Mouse (Mus musculus): Measurements from ENCODE around the gene Gad2. TPM values are rescaled to one million over a fixed set of nuclear protein-coding genes. Genes with fewer than 3 reads are reported as not detected.
A peak's percentile ranks its signal among the peaks of the same experiment; 100 is the strongest.
"Not testable (repeated sequence)": the region's sequence is repeated elsewhere in the genome, so short reads cannot be mapped to it uniquely, and the experiment has no call there.

The Gad2 gene
- total RNA-seq (2021): under 1 TPM; 0.06 to 0.82 TPM
- long read RNA-seq, experiment 1: 0 reads
- long read RNA-seq, experiment 2: 0 reads

DNA sequence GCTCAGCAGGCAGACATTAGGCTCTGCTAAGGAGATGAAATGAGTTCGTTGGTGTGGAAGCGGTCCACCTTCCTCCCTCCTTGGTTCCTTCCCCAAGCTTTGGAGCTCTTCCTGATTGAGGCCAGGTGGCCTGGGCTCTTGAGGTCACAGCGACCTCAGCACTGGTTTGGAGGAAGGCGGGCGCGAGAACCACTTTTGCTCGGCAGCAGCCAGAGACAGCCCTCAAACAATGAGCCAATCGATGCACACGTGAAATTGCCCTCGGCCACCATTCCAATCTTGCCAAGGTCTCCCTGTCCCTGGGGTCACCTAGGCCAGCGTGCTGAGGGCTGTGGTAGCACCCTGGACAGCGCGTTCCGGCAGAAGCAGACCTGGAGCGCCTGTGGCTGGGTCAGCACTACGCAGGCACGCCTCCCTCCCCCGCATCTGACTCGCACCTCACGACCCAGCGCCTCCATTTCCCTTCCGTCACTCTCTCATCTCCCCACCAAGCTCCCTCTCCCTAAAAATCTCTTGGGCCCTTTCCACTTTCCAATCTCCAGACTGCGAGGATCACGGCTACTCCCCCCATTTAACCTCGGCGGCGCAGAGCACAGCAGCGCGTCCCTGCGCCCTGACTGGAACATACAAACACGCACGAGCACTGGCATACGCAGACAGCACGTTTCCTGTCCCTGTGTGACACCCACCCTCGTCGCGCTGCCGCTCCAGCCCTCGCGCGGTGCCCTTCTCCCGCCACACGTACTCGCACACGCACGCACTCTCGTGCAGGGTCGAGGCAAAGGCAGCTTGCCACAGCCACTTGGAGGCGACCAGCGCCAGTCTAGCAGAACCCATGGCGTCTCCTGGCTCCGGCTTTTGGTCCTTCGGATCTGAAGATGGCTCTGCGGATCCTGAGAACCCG, at the start of gene Gad2:
Gad2 (plus strand) TSS at position 378 of the 904 bp plus-strand sequence.
- DNase-seq (ENCODE audit: low spot score in 2 of 2): peak in 1 of 2 experiments; percentile 10

DNA sequence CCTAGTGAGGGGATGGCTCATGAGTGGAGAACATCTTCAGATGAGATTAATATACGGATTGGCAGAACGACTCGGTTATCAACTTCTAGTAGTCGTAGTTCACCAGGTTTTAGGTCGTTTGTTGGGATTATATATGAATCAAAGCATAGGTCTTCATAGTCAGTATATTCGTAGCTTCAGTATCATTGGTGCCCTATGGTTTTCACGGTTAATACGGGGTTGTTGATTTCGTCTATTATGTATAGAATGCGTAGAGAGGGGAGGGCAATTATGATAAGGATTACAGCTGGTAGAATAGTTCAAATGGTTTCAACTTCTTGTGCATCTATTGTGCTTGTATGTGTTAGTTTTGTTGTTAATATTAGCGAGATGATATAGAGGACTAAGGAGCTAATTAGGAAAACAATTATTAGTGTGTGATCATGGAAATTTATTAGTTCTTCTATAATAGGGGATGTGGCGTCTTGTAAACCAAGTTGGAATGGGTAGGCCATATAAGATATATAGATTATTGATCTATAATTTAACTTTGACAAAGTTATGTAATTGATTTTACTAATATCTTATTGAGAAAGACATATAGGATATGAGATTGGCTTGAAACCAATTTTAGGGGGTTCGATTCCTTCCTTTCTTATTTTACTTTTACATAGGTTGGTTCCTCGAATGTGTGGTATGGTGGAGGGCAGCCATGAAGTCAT, 34.4 kb upstream of the Gad2 start:
- DNase-seq (ENCODE audit: low spot score in 2 of 2): not testable (repeated sequence)

DNA sequence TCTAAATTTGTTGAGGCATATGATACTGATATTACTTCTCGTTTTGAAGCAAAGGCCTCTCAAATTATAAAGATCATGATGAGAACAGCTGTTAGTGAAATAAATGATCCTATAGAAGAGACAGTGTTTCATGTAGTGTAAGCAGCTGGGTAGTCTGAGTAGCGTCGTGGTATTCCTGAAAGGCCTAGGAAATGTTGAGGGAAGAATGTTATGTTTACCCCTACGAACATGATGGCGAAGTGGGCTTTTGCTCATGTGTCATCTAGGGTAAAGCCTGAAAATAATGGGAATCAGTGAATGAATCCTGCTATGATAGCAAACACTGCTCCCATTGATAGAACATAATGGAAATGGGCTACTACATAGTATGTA, 33.8 kb upstream of the Gad2 start:
- not testable (repeated sequence) for DNase-seq (ENCODE audit: low spot score in 2 of 2)

DNA sequence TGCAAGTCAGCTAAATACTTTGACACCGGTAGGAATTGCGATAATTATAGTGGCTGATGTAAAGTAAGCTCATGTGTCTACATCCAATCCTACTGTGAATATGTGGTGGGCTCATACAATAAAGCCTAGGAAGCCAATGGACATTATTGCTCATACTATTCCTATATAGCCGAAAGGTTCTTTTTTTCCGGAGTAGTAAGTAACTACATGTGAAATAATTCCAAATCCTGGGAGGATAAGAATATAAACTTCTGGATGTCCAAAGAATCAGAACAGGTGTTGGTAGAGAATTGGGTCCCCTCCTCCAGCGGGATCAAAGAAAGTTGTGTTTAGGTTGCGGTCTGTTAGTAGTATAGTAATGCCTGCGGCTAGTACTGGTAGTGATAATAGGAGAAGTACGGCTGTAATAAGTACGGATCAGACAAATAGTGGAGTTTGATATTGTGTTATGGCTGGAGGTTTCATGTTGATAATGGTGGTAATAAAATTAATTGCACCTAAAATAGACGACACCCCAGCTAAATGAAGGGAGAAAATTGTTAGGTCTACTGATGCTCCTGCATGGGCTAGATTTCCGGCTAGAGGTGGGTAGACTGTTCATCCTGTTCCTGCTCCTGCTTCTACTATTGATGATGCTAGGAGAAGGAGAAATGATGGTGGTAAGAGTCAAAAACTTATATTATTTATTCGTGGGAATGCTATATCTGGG, 33.2 kb upstream of the Gad2 start:
- DNase-seq (ENCODE audit: low spot score in 2 of 2): not testable (repeated sequence)

DNA sequence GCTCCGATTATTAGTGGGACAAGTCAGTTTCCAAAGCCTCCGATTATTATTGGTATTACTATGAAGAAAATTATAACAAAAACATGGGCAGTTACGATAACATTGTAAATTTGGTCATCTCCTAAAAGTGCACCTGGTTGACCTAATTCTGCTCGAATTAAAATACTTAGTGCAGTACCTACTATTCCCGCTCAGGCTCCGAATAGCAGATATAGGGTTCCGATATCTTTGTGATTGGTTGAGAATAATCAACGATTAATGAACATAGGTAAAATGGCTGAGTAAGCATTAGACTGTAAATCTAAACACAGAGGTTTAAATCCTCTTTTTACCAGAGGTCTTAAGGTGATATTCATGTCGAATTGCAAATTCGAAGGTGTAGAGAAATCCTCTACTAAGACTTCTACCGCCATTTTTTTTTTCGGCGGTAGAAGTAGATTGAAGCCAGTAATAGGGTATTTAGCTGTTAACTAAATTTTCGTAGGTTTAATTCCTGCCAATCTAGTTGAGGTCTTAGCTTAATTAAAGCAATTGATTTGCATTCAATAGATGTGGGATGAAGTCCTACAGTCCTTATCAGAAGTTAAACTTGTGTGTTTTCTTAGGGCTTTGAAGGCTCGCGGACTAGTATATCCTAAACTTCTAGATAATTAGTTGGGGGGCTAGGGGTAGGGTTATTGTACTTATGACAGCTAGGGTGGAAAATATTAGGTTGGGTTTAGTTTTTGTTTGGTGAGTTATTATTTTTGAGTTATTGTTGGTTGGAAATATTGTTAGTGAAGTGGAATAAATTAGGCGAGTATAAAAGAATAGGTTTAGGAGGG, 32.4 kb upstream of the Gad2 start:
- DNase-seq (ENCODE audit: low spot score in 2 of 2): not testable (repeated sequence)

DNA sequence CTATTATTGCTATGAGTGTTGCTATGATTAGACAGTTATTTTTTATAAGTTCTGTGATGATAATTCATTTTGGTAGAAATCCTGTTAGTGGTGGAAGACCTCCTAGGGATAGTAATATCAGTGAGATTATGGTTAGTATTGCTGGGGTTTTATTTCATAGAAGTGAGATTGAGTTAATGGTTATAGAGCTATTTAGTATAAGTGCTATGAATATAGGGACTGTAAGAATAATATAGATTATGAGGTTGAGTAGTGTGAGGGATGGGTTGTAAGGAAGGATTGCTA, 31.9 kb upstream of the Gad2 start:
- DNase-seq (ENCODE audit: low spot score in 2 of 2): no peak

DNA sequence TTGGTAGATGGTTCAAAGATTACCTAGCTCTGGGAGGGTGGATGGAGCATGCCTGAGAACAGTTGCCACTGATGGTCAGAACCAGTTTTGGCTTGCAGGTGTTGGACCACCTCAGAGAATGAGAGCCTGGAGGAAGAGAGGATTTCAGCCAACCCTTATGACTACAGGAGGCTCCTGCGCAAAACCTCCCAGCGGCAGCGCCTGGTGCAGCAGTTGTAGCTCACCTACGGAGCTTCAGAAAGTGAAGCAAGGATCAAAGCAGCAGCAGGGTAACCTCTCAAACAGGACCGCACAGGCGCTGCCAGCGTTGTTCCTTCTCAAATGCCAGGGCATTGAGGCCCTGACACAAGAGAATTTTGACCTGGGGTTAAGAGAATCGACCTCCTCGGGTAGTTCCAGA, 4.1 kb upstream of the Gad2 start:
- DNase-seq (ENCODE audit: low spot score in 2 of 2): no peak

DNA sequence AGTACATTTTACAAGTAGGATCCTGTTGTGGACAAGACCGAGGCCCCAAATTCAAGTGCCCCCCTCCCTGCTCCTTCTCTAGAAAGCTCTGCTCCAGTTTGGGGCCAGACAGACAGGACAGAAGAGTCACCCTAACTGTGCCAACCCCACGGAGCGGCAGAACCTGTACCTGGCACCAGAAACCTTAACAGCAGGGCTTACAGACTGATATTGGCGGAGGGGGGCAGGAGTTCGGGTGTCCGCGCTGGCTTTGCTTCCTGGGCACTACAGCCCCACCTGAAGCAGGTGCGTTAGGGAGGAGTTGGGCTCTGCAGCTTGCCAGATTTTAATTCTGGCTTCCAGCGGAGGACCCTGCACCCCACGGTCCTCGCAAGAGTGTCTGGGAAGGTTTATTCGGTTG, 2.6 kb upstream of the Gad2 start:
- DNase-seq (ENCODE audit: low spot score in 2 of 2): no peak

DNA sequence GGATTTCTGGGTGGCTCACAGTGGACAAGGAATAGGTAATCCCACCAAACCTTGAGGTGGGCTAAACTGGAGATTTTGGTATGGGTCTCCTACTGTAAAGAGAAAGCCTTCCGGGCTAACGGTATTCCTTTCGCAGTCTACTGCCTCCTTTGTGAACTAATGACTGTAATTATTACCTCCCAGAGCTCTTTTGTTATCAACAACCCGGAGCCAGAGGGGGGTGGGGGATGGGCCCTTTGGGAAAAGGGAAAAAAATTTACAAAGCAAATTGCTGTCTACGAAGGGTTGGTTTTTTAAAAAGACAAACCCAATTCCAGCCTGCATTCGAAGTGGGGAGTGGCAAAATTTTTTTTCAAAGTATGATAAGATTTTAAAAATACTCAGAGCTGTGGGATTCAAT, 2.0 kb upstream of the Gad2 start:
- DNase-seq (ENCODE audit: low spot score in 2 of 2): no peak

DNA sequence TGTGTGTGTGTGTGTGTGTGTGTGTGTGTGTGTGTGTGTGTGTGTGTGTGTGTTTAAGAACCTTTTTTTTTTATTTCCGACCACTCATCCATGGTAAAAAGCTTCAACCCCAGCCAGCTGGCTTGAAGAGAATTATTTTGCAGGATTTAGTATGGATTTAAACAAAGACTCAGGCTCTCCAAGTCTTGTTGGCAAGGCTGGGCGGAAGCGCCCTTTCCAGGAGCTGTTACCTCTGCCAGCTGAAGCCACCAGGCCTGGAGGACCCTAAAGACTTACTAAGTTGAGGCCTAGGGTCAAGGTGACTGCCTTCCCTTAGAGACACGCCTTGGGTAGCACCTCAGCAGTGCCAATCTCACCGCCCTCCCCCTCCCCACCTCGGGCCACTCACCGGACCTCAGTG, 1.5 kb upstream of the Gad2 start:
- no peak for DNase-seq (ENCODE audit: low spot score in 2 of 2)

DNA sequence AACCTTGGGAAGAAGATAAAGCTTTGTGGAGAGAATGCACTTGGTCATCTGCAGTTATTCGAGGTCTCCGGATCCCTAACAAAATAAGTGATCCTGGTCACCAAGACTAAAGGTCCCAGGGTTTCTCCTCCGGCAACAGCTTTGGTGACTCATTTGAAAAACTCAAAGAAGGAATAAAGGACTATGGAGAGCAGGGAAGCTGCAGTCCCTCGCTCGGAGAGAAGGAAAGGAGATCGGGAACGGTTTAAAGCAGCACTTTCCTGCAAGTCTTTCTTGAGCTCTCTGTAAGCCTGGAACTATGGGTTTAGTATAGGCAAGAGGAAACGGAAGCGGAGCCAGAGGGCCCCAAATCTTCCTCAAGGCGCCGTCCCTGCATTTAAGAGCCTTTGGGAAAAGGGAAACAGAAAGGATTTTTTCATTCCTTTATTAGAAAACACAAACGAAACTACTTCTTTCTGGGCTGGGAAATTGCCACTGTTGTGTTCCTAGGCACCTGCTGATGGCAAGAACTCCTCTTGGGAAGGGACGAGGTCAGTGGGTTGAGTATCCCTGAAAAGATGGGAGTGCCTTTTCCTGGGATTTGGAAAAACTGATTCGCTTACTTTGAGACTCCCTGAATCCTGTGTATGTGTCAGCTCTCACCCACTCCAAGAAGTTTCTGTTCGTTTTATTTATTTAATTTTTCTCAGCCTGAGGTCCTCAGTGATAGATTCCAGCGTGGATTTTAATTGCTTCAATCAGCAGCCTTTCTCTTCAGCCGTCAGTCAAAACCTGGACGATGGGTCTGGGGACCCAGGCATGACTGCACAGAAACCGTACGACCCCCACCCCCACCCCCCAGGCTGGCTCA, 802 bp upstream of the Gad2 start:
- no peak for DNase-seq (ENCODE audit: low spot score in 2 of 2)

DNA sequence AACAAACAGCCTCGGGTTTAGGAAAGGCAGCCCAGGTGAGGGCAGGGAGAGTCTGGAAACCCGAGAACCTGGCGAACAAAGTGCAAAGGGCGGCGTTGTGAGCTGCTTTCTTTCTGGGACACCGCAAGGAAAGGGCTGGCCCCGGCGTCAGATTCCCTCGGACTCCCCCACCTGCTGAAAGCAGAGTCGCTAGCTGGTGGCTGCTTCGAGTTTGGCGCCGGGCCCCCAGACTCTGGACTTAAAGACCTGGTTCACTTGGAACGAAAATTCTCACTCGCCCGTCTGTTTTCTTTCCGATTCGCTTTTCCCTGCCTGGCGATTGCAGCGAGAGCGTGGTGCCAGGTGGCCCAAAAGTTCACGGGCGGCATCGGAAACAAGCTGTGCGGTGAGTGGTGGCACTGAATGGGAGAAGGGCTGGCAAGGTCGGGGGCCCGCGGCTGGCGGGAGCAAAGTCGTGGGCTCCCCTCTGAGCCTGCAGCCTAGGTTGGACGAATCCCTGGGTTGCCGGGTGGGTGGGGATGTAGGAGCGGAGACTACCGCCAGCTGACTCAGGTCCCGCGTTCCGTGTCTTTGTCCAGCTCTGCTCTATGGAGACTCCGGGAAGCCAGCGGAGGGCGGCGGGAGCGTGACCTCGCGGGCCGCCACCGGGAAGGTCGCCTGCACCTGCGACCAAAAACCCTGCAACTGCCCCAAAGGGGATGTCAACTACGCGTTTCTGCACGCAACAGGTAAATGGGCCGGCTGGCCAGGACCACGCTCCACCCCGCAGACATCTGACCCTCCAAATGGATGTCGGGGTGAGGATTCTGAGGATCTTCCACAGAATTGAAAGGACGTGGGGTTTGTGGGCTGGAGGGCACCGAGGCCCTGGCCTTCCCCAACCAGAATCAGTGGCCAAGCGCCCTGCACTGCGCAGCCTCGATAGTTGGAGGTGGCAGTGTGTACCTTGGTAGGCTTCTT, 1.4 kb downstream of the Gad2 start:
- no peak for DNase-seq (ENCODE audit: low spot score in 2 of 2)

DNA sequence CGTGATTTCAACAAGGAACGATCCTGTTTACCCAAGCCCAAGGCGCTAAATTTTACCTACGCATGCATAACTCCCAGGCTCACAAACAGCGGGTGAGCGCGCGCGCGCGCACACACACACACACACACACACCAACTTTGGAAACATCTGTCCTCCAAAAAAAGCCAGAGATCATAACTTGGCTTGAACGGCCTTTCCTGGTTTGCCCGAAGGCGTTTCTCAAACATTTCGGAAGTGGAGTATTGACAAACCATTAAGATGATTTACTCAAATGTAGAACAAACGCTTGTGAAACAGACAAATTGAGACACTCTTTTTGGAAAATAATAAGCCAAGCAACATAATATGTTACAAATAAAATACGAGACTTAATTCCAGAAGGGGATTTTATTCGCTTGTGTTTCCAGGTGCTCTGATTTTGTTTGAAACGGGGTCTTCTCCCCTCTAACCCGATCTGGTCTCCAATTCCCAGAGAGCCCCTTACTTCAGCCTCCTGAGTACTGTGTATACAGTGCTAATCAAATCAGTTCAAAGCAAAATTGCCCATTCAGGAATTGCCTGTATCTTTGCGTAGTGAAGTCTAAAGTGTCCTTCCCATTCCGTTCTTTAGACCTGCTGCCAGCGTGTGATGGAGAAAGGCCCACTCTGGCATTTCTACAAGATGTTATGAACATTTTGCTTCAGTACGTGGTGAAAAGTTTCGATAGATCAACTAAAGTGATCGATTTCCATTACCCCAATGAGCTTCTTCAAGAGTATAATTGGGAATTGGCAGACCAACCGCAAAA, 2.4 kb downstream of the Gad2 start:
- DNase-seq (ENCODE audit: low spot score in 2 of 2): no peak

DNA sequence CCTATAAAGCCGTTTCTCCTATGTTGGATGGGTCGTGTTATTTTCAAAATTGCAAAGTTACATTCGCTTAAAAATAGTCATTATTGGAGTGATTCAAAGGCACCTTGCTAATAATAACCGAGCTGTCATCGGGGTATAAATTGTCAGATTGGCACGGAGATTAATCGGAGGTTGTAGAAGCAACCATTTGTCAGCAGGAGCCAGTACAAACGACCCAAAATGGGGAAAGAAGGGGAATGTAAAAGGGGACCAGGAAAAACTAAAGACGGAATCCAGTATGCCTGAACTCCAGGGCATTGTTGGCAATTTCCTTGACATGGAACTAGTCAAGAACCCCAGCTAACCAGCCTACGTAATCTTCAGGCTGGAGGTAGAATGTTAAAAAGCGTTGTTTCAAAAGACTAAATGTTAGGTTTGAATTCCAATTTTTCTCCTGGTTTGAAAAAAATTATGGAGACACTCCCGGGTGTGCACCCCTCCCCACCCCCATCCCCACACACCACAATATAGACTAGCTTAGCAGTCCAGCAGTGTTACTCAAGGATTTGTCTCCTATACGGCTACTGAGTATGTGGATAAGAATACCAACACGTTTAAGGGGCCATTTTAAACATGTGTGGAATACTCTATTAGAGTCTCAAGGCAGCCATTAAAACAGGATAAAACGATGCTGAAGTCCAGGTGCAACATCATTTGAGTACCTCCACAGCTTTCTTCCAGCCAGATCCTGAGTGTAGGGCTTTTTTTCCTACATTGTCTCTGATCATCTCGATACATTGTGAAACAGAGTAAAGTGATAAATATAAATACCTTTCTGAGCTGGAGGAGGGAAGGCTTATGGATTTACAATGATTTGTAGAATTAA, 3.3 kb downstream of the Gad2 start:
- DNase-seq (ENCODE audit: low spot score in 2 of 2): no peak

DNA sequence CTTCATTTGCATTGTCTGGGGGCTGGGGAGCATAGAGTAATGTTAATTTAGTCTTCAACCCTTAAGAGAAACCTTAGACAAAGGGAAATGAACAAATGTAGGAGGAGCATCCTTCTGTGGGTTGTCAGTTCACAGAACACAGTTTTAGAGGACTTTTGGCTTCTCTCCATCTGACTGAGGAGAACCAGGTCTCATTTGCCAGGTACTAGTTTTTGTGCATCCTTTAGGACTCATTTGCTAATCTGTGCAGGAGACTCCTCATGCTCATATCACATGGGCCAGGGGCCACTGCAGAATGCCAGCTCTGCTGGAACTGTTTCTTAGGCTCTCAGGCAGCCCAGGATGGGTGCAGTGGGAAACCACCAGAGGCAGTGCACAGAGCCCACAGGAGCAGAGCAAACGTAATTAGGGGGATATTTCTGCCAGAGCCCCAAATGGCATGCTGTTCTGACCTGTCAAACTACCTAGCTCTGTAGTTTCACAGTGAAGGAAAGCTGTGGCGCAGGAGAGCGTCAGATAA, 5.2 kb downstream of the Gad2 start:
- no peak for DNase-seq (ENCODE audit: low spot score in 2 of 2)

DNA sequence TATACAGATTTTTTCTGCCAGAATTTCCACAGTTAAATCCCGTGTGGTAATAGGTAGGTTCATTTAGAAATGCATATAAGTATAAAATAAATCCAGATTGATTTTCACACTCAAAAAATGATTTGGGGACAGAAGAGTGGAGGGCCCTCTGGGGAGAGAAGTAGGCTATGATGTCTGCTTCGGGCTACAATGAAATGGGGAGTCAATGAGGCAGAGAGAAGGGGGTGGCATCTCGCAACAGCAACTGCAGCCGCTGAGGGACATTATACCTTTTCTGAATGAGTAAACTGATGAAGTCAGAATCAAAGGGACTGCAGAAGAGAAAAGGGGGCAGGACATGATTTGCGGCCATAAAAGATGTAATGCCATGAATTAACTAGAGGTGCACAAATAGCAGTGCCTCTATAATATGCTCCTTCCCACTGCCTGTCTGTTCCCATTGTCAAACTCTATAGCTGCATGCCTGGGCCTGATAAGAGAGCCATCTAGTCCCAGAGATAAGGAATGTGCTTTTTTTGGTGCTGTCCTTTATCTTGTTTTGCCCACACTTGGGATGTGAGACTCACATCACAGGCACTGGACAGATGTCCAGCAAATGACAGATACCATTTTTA, 5.9 kb downstream of the Gad2 start:
- no peak for DNase-seq (ENCODE audit: low spot score in 2 of 2)

DNA sequence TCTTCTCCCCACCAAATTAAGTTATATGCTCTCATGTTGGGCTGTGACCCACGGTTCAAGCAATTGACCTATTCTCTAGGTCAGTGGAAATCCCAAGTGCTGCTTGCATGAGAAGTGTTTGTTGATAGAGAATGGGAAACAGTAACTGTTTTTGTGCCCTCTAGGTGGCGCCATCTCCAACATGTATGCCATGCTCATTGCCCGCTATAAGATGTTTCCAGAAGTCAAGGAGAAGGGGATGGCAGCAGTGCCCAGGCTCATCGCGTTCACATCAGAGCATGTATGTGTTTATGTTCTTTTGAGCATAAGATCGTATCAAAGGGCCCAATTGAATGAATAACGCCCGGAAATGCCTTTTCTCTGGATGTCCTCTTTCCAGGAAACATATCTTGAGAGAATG, 12.8 kb downstream of the Gad2 start:
- DNase-seq (ENCODE audit: low spot score in 2 of 2): no peak

All from adrenal gland, postnatal 4 days (tissue).